Mouse (Mus musculus) heart, postnatal 14 days (tissue): Measurements from ENCODE around the gene Exosc1. TPM values are rescaled to one million over a fixed set of nuclear protein-coding genes. Genes with fewer than 3 reads are reported as not detected.

Experiments
- DNase-seq, 2 experiments: peaks; one replicate each; pipeline ENCODE4 v3.0.0; 2021 to 2022
- intact Hi-C: fragments of 180-260 bp; cut with DNase I; formaldehyde crosslinking; loops from one replicate; pipeline ENCODE4 v1.15.1; 2025
- total RNA-seq, 2 experiments: library from RNA; stranded (reverse); gene quantifications; 2 replicates each; pipeline ENCODE4 v1.2.3; 2021

The Exosc1 gene
- total RNA-seq, 2 experiments from 2014 or later = 11.3 to 13.4 TPM

DNA sequence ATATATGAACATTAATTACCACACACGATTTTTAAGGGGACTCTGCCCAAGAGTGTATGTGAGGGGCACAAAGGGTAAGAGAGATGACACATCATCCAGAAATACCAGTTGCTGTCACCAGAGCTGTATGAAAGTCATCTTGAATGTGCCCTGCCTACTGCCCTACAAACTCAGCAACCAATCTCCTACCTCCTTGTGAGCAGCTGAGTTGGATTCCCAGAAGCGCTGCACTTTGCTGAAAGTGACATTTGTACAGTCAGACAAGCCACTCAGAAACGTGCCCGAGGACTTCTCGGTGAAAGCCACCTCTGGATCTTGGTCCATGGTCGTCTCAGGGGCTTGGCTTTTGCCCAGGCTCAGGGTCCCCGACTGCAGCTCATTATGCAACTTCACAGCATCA lies 38.3 kb downstream of the Exosc1 start:
- intact Hi-C loops = loop anchor here (5.0 kb wide), 1 partner anchor 37 kb away; the partner anchor contains the start of genes Exosc1 and Zdhhc16
- DNase-seq = no peak

DNA sequence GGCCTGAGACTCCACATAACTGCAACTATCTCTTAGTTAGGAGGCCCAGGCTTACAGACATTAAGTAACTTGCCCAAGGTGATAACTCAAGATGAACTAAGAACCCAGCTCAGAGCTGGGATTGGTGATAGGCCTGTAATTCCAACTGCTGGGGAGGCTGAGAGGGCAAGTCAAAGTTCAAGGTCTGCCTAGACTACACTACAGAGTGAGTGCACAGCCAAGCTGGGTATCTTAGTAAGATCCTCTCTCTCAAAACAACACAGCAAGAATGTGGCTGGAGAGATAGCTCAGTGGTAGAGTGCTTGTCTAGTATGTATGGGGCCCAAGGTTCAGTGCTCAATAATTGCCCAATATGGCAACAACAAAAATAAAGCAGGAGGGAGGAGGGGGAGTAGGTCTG lies 45.0 kb downstream of the Exosc1 start:
- intact Hi-C loops = no loop called here
- DNase-seq = no peak

DNA sequence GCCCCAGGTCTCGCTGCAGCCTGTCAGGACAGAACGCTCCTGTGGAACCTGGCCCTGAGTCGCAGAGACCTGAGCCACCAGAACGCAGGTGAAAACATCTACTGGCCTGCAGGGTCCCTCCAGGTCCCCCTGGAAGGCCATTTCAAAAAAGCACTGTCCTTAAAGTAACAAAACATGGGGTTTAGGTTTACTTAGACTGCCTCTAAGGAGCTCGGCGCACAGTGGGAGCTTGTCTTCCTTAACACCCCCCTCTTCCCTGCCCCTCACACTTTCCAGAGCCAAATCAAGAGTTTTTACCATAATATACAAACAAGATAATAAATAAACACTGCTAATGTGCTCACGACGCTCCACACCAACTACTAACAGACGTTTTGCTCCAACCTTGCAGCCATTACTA lies 49.3 kb downstream of the Exosc1 start:
- intact Hi-C loops = no loop called here
- no peak for DNase-seq

DNA sequence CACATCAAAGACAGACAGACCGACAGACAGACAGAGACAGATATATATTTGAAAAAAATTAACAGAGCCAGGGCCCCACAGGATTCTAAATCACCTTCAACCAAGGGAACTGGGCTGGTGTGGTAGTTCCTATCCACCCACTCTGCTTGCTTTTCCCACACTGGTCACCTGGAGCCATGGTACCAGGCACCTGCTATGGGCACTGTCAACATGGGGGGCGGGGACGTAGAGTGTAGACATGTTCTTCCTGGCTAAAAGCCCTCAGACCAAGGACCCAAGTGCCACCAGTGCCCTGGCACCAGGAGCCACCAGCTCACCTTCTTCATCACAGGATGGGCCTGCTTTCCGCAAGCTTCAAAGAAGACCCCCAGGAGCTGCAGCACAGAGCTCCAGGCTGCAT lies 51.4 kb downstream of the Exosc1 start:
- DNase-seq = no peak

DNA sequence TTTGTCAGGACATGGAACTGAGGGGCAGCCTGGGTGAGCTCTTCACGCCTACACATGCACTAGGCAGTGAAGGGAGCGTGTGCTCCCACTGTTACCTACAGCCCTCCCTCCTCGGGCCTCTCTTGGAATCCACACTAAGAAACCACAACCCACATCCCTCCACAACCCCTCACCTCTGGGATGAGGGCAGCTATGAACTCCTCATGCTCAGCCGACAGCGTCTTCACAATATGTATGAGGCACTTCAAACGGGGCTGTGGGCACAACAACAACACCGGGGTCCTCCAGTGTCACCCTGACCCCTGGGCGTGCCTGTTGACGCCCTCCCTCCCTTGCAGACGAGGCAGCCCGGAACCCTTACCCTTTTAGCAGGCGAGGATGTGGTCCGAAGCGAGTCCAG lies 58.9 kb downstream of the Exosc1 start:
- intact Hi-C loops = no loop called here
- DNase-seq = no peak

More for the DNA sequence above, 51.4 kb downstream of the Exosc1 start:
- intact Hi-C loops = no loop called here

Other genes starting within 250 kb of the Exosc1 start
- under 1 TPM; 0.07 to 0.12 TPM for gene Slit1, start 189.8 kb downstream of the Exosc1 start, total RNA-seq
- gene Arhgap19, start 131.4 kb downstream of the Exosc1 start, total RNA-seq = 1 to 10 TPM; 2.5 to 3.5 TPM
- gene Frat1, start 103.5 kb downstream of the Exosc1 start, total RNA-seq = 1 to 10 TPM; 2.5 to 3.2 TPM
- 1 to 10 TPM; 5.9 to 6.6 TPM for gene Frat2, start 85.3 kb downstream of the Exosc1 start, total RNA-seq
- gene Rrp12, start 37.2 kb downstream of the Exosc1 start, total RNA-seq = 10 to 100 TPM; 10.7 to 12.9 TPM
- gene Pgam1, start 21.5 kb downstream of the Exosc1 start, total RNA-seq = 100 to 1,000 TPM; 115 to 131 TPM
- 10 to 100 TPM; 19.9 to 20.9 TPM for gene Zdhhc16, start 57 bp upstream of the Exosc1 start, total RNA-seq
- gene Mms19, start 47.7 kb upstream of the Exosc1 start, total RNA-seq = 10 to 100 TPM; 16.7 to 21.2 TPM
- gene Ubtd1, start 48.3 kb upstream of the Exosc1 start, total RNA-seq = 10 to 100 TPM; 25.9 to 28.0 TPM
- gene Ankrd2, start 102.6 kb upstream of the Exosc1 start, total RNA-seq = not detected
- 1 to 10 TPM; 1.4 to 2.3 TPM for gene Hoga1, start 112.2 kb upstream of the Exosc1 start, total RNA-seq
- under 1 TPM in 1 of 2 experiments, not detected in 1; 0.32 TPM for gene 4933411K16Rik, start 118.8 kb upstream of the Exosc1 start, total RNA-seq
- gene Morn4, start 152.9 kb upstream of the Exosc1 start, total RNA-seq = 1 to 10 TPM; 4.5 to 5.3 TPM
- 10 to 100 TPM; 17.2 to 20.6 TPM for gene Pi4k2a, start 157.0 kb upstream of the Exosc1 start, total RNA-seq
- 10 to 100 TPM; 10.8 to 11.7 TPM for gene Avpi1, start 195.6 kb upstream of the Exosc1 start, total RNA-seq
- gene Marveld1, start 214.0 kb upstream of the Exosc1 start, total RNA-seq = 10 to 100 TPM; 21.6 to 23.8 TPM
- gene Zfyve27, start 230.5 kb upstream of the Exosc1 start, total RNA-seq = 10 to 100 TPM; 24.6 to 26.5 TPM